Mouse (Mus musculus): ENCODE data around the gene Cbx8. TPM values are rescaled to one million over a fixed set of nuclear protein-coding genes. Genes with fewer than 3 reads are reported as not detected.
A peak's percentile ranks its signal among the peaks of the same experiment; 100 is the strongest.

Gene Cbx8
- polyA plus RNA-seq, 1 experiment from 2014 or later = 10.1 TPM

GRCm38 (mm10) chr11:119039732-119040512 lies 847 bp downstream of the Cbx8 start:
- Histone ChIP-seq H3K9me3 (ENCODE audit: control insufficient read depth, low read length) (no peaks in the 10 kb centered on the region), H3K4me1 (ENCODE audit: control insufficient read depth, insufficient read depth, low read length) (peaks cover 43% of the 10 kb centered on the region), H3K4me2 (ENCODE audit: low read depth, low read length) (peak overlapping the region; percentile 97), H3K27ac (replicated peaks; ENCODE audit: low read depth, low read length) (no peak overlapping the region; the same call in 1 of the 2 replicates), H3K9ac (ENCODE audit: low read depth, low read length) (peak overlapping the region; percentile 89), H3K36me3 (ENCODE audit: control insufficient read depth, insufficient read depth, low read length) (peaks cover 12% of the 10 kb centered on the region), H3K27me3 (replicated peaks; ENCODE audit: control insufficient read depth, insufficient read depth, low read length) (peaks cover 69% of the 10 kb centered on the region), H3K4me3 (ENCODE audit: low read depth, low read length) (peak overlapping the region; percentile 79)
- 8% methylated on average over 21 of the region's 21 CpGs for WGBS
- ATAC-seq (ENCODE audit: low read depth) (no peak), DNase-seq (ENCODE audit: low spot score) (no peak)

GRCm38 (mm10) chr11:119038744-119039484 lies 1.9 kb downstream of the Cbx8 start:
- peaks cover 63% of the 10 kb centered on the region for H3K27me3 ChIP-seq (replicated peaks; ENCODE audit: control insufficient read depth, insufficient read depth, low read length)
- H3K27ac ChIP-seq (replicated peaks; ENCODE audit: low read depth, low read length) = no peak overlapping the region
- ATAC-seq (ENCODE audit: low read depth) (no peak), DNase-seq (ENCODE audit: low spot score) (no peak)
- H3K9me3 ChIP-seq (ENCODE audit: control insufficient read depth, low read length) = no peaks in the 10 kb centered on the region
- WGBS = 50% methylated on average over 20 of the region's 22 CpGs
- H3K4me2 ChIP-seq (ENCODE audit: low read depth, low read length) = no peak overlapping the region; the same call in none of the 2 replicates
- H3K9ac ChIP-seq (ENCODE audit: low read depth, low read length) = no peak overlapping the region
- H3K4me3 ChIP-seq (ENCODE audit: low read depth, low read length) = 0 out of 2 replicates have a peak overlapping the region, but pooled peaks have one; percentile 1
- H3K36me3 ChIP-seq (ENCODE audit: control insufficient read depth, insufficient read depth, low read length) = peaks cover 12% of the 10 kb centered on the region
- peaks cover 41% of the 10 kb centered on the region for H3K4me1 ChIP-seq (ENCODE audit: control insufficient read depth, insufficient read depth, low read length)

DNA sequence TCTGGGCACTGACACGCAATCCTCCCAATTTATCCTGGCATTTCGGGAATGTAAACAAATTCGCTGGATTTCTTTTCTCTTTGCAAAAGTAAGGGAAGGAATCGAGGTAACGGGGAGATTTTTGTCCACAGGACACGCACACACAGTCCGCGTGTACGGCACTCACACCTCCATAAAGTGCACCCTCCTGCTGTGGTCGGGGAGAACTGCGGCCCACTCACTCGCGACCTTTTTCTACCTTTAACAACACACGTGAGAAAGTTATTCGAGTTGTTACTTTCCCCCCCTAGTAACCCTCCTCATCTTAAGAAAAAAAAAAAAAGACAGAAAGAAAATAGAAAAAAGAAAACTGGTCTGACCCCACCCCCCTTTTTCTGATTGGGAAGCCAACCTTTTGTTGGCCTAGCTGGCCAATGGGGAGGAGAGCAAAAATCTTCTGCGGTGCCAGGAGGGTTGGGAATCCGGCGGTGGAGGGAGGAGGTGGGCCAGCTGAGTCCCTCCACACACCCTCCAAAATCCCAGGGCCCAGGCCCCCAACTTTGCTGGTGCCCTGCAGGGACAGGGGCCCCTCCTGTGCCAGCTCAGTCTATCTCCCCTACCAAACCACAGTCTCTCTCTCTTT lies 2.9 kb downstream of the Cbx8 start:
- H3K27me3 ChIP-seq (replicated peaks; ENCODE audit: control insufficient read depth, insufficient read depth, low read length) = peaks cover 61% of the 10 kb centered on the region

DNA sequence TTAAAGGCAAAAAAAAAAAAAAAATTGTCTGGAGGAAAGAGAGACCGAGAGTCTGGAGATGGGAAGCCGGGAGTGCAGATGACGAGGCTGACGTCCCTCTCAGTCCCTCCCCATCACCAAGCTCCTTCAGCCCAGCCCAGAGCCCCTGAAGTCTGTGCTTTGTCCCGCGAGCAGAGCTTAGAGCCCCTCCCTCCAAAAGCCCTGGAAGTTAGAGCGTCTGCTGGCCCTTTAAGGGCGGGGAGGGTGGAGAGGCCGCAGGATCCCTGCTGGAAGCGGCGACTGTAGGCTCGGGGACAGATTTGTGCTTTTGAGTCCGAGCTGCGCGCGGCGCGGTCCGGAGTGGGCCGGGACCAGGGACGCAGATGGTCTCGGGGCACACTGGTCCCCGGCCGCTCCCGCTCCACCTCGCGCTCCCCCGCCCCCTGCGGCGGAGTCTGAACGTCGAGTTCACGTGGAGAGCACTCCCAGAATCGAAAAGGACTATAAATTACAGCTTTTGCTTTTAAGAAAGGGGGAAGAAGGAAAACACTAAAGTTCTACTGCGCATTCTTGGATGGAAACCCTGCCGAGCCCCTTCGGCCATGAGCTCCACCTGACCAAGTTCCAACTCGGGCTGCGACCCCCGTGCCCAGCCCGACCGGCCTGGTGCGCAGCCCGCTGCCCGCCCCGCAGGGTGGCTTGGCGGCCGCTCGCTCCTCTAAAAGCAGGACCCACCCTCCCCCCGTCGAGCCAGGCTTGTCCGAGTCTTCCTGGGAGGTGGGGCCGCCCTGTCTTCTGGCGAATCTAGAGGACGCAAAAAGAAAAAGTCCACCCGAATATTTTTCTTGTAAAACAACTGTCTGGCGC lies 3.6 kb downstream of the Cbx8 start:
- WGBS = 2% methylated on average over 49 of the region's 57 CpGs
- Histone ChIP-seq H3K27me3 (replicated peaks; ENCODE audit: control insufficient read depth, insufficient read depth, low read length) (peaks cover 57% of the 10 kb centered on the region), H3K4me1 (ENCODE audit: control insufficient read depth, insufficient read depth, low read length) (peaks cover 34% of the 10 kb centered on the region), H3K9me3 (ENCODE audit: control insufficient read depth, low read length) (no peaks in the 10 kb centered on the region), H3K9ac (ENCODE audit: low read depth, low read length) (peak overlapping the region; percentile 51), H3K4me2 (ENCODE audit: low read depth, low read length) (peak overlapping the region; percentile 92), H3K36me3 (ENCODE audit: control insufficient read depth, insufficient read depth, low read length) (peaks cover 12% of the 10 kb centered on the region), H3K4me3 (ENCODE audit: low read depth, low read length) (peak overlapping the region; percentile 50), H3K27ac (replicated peaks; ENCODE audit: low read depth, low read length) (no peak overlapping the region)
- no peak for ATAC-seq (ENCODE audit: low read depth)
- no peak for DNase-seq (ENCODE audit: low spot score)

More for the DNA sequence above, 2.9 kb downstream of the Cbx8 start:
- no peak overlapping the region for H3K27ac ChIP-seq (replicated peaks; ENCODE audit: low read depth, low read length)
- peak overlapping the region; percentile 92 for H3K4me2 ChIP-seq (ENCODE audit: low read depth, low read length)
- 11% methylated on average over 18 of the region's 18 CpGs for WGBS
- H3K9me3 ChIP-seq (ENCODE audit: control insufficient read depth, low read length) = no peaks in the 10 kb centered on the region
- ATAC-seq (ENCODE audit: low read depth) (no peak), DNase-seq (ENCODE audit: low spot score) (peak; percentile 53)
- H3K4me3 ChIP-seq (ENCODE audit: low read depth, low read length) = peak overlapping the region; percentile 50
- H3K4me1 ChIP-seq (ENCODE audit: control insufficient read depth, insufficient read depth, low read length) = peaks cover 39% of the 10 kb centered on the region
- peak overlapping the region; percentile 10; the same call in 1 of the 2 replicates for H3K9ac ChIP-seq (ENCODE audit: low read depth, low read length)
- peaks cover 12% of the 10 kb centered on the region for H3K36me3 ChIP-seq (ENCODE audit: control insufficient read depth, insufficient read depth, low read length)

DNA sequence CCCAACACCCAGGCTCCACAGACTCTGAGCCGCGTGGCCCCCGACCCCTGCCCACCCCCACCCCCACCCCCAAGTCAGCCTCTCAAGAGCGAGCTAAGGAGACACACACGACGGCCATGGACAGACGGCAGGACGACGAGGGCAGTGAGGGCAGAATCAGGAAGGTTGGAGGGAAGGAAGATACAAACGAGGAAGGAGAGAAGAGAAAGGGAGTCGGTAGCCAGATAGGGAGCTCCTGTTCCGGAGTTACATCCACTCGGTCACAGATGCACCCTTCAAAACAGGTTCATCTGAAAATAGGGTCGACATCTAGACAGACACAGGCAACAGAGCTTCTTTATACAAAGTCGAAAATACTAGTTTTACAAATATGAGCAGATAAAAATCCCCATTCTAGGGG lies 4.3 kb downstream of the Cbx8 start:
- Histone ChIP-seq H3K9ac (ENCODE audit: low read depth, low read length) (no peak overlapping the region), H3K9me3 (ENCODE audit: control insufficient read depth, low read length) (no peaks in the 10 kb centered on the region), H3K27me3 (replicated peaks; ENCODE audit: control insufficient read depth, insufficient read depth, low read length) (peaks cover 50% of the 10 kb centered on the region), H3K36me3 (ENCODE audit: control insufficient read depth, insufficient read depth, low read length) (peaks cover 17% of the 10 kb centered on the region), H3K4me1 (ENCODE audit: control insufficient read depth, insufficient read depth, low read length) (peaks cover 27% of the 10 kb centered on the region), H3K27ac (replicated peaks; ENCODE audit: low read depth, low read length) (no peak overlapping the region), H3K4me2 (ENCODE audit: low read depth, low read length) (peak overlapping the region; percentile 92), H3K4me3 (ENCODE audit: low read depth, low read length) (peak overlapping the region; percentile 50)
- DNase-seq (ENCODE audit: low spot score) (no peak), ATAC-seq (ENCODE audit: low read depth) (no peak)
- 5% methylated on average over 15 of the region's 15 CpGs for WGBS

GRCm38 (mm10) chr11:119035686-119036165 lies 5.0 kb downstream of the Cbx8 start:
- 5% methylated on average over 21 of the region's 21 CpGs for WGBS
- Histone ChIP-seq H3K27me3 (replicated peaks; ENCODE audit: control insufficient read depth, insufficient read depth, low read length) (peaks cover 47% of the 10 kb centered on the region), H3K9me3 (ENCODE audit: control insufficient read depth, low read length) (no peaks in the 10 kb centered on the region), H3K4me1 (ENCODE audit: control insufficient read depth, insufficient read depth, low read length) (peaks cover 27% of the 10 kb centered on the region), H3K27ac (replicated peaks; ENCODE audit: low read depth, low read length) (no peak overlapping the region), H3K9ac (ENCODE audit: low read depth, low read length) (no peak overlapping the region), H3K36me3 (ENCODE audit: control insufficient read depth, insufficient read depth, low read length) (peaks cover 21% of the 10 kb centered on the region), H3K4me2 (ENCODE audit: low read depth, low read length) (0 out of 2 replicates have a peak overlapping the region, but pooled peaks have one; percentile 58), H3K4me3 (ENCODE audit: low read depth, low read length) (no peak overlapping the region)
- DNase-seq (ENCODE audit: low spot score) (no peak), ATAC-seq (ENCODE audit: low read depth) (no peak)

DNA sequence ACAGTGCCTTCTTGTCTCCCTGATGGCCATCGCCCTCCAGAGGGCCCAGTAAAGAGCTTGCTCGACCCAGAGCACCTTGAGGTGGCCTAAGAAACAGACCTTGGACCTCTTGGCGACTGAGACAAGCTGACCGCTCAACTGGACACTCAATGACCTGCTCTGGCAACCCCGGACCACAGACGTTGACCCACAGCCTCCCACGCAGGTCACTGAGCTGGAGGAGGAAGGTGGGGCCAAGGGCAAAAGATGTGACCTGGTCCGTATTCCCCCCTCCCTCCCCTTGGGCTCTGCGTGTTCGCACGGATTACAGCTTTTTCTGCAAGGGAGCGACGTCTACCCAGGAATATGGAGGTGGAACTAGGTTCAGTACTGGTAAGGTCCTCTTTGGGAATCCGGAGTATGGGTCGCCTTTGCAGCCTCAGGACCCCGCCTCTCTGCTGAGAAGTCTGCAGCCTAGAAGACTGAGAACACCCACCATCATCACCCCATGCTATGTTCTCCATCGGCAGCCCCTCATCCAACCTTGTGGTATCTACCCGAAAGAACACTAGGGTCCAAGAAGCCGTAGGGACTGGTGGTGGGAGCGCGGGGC lies 5.6 kb downstream of the Cbx8 start:
- no peaks in the 10 kb centered on the region for H3K9me3 ChIP-seq (ENCODE audit: control insufficient read depth, low read length)
- H3K4me1 ChIP-seq (ENCODE audit: control insufficient read depth, insufficient read depth, low read length) = peaks cover 27% of the 10 kb centered on the region
- no peak for ATAC-seq (ENCODE audit: low read depth)
- H3K27ac ChIP-seq (replicated peaks; ENCODE audit: low read depth, low read length) = no peak overlapping the region
- H3K27me3 ChIP-seq (replicated peaks; ENCODE audit: control insufficient read depth, insufficient read depth, low read length) = peaks cover 47% of the 10 kb centered on the region
- WGBS = 2% methylated on average over 20 of the region's 21 CpGs
- no peak for DNase-seq (ENCODE audit: low spot score)
- H3K9ac ChIP-seq (ENCODE audit: low read depth, low read length) = no peak overlapping the region
- H3K4me2 ChIP-seq (ENCODE audit: low read depth, low read length) = peak overlapping the region; percentile 58
- peaks cover 26% of the 10 kb centered on the region for H3K36me3 ChIP-seq (ENCODE audit: control insufficient read depth, insufficient read depth, low read length)
- H3K4me3 ChIP-seq (ENCODE audit: low read depth, low read length) = peak overlapping the region; percentile 38; the same call in 1 of the 2 replicates
